Mouse (Mus musculus) heart, embryonic 15.5 days (tissue): Measurements from ENCODE around the gene Gm20695. TPM values are rescaled to one million over a fixed set of nuclear protein-coding genes. Genes with fewer than 3 reads are reported as not detected.

Experiments used
- ATAC-seq: fragments of 200-750 bp; cut with Nextera tagmentation; replicated peaks from 2 replicates; pipeline ENCODE4 v1.8.0; 2017; ENCODE audit warnings: low read depth, moderate TSS enrichment; ENCODE audit not compliant: insufficient number of reproducible peaks, insufficient read depth, low FRiP score
- H3K27ac ChIP-seq: fragments of 300-500 bp; sonication (generic); 2 replicates; pipeline ENCODE4 v1.5.1; 2015; ENCODE audit warnings: mild to moderate bottlenecking, inconsistent platforms
- H3K27me3 ChIP-seq: fragments of 300-500 bp; sonication (generic); 2 replicates; pipeline ENCODE4 v1.6.1; 2015; ENCODE audit warnings: inconsistent platforms
- H3K36me3 ChIP-seq: fragments of 300-500 bp; sonication (generic); 2 replicates; pipeline ENCODE4 v1.6.1; 2015; ENCODE audit warnings: mild to moderate bottlenecking, inconsistent platforms
- H3K4me1 ChIP-seq: fragments of 300-500 bp; sonication (generic); replicated peaks from 2 replicates; pipeline ENCODE4 v1.6.1; 2015; ENCODE audit warnings: inconsistent platforms
- H3K4me2 ChIP-seq: fragments of 300-500 bp; sonication (generic); 2 replicates; pipeline ENCODE4 v1.6.1; 2015; ENCODE audit warnings: inconsistent platforms, mild to moderate bottlenecking, moderate library complexity
- H3K4me3 ChIP-seq: fragments of 300-500 bp; sonication (generic); 2 replicates; pipeline ENCODE4 v1.5.1; 2015; ENCODE audit warnings: mild to moderate bottlenecking, inconsistent platforms
- H3K9ac ChIP-seq: fragments of 300-500 bp; sonication (generic); 2 replicates; pipeline ENCODE4 v1.6.1; 2015; ENCODE audit warnings: mild to moderate bottlenecking, inconsistent platforms
- H3K9me3 ChIP-seq: fragments of 300-500 bp; sonication (generic); replicated peaks from 2 replicates; pipeline ENCODE4 v1.6.1; 2016; ENCODE audit warnings: inconsistent platforms
- WGBS: fragments of 180-500 bp; shearing (Covaris S2); methylation state at CpG from one replicate; pipeline ENCODE4 v1.1.7; 2015; ENCODE audit warnings: mixed read lengths; 5-methylcytosine and 5-hydroxymethylcytosine counted together
- polyA plus RNA-seq: library from polyadenylated mRNA; unstranded; fragments of >200 nt; fragmentation: Nextera tagmentation; extraction: Ambion mirVana; gene quantifications from 2 replicates; pipeline ENCODE4 v1.2.1, GENCODE M21; 2015

Gene Gm20695
- polyA plus RNA-seq, 1 experiment from 2014 or later, result 0.58 TPM

DNA sequence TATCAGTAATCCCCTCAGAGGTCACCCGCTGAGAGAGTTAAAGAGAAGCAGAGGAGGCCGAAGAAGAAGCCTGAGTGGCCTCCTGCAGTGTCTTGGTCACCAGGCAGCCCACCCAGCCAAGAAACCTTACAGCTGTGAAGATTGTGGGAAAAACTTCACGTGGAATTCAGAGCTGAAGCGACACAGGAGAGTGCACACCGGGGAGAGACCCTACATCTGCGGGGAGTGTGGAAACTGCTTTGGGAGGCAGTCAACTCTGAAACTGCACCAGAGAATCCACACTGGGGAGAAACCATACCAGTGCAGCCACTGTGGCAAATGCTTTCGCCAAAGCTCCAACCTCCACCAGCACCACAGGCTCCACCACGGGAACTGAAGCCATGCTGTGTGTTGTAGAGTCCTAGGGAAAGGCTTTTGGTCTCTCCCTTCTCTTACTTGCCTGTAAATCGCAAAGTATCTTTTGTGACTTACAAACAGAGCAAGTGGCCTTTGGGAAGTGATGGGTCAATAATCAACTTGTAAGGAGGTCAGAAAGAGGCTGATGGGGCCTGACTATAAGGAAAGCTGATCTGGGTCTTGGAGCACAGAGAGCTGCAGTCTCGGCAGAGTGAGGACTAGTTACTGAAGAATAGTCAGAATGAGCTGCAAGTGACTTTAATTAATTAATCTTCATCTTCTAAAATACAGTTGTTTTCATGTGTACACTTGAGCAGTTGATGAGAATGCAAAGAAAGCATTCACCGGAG, 29.8 kb upstream of the Gm20695 start:
- no peaks in the 10 kb centered on the region for H3K9me3 ChIP-seq
- H3K36me3 ChIP-seq, result no peaks in the 10 kb centered on the region
- no peak overlapping the region for H3K4me2 ChIP-seq
- no peak for ATAC-seq
- H3K9ac ChIP-seq, result no peak overlapping the region
- H3K4me3 ChIP-seq, result no peak overlapping the region
- H3K27ac ChIP-seq, result no peak overlapping the region
- no peaks in the 10 kb centered on the region for H3K27me3 ChIP-seq
- 64% methylated on average over 11 of the region's 11 CpGs for WGBS
- H3K4me1 ChIP-seq, result no peaks in the 10 kb centered on the region

GRCm38 (mm10) chr16:3855776-3856175, 28.7 kb upstream of the Gm20695 start:
- H3K9me3 ChIP-seq, result no peaks in the 10 kb centered on the region
- 75% methylated on average over 1 of the region's 1 CpGs for WGBS
- H3K4me3 ChIP-seq, result no peak overlapping the region
- H3K27me3 ChIP-seq, result no peaks in the 10 kb centered on the region
- H3K4me2 ChIP-seq, result no peak overlapping the region
- H3K4me1 ChIP-seq, result no peaks in the 10 kb centered on the region
- H3K9ac ChIP-seq, result no peak overlapping the region
- no peaks in the 10 kb centered on the region; the same call in 1 of the 2 replicates for H3K36me3 ChIP-seq
- ATAC-seq, result no peak
- H3K27ac ChIP-seq, result no peak overlapping the region

GRCm38 (mm10) chr16:3859254-3859653, 25.2 kb upstream of the Gm20695 start:
- no peak overlapping the region for H3K9ac ChIP-seq
- H3K4me1 ChIP-seq, result no peaks in the 10 kb centered on the region
- H3K27me3 ChIP-seq, result no peaks in the 10 kb centered on the region
- no peak overlapping the region for H3K27ac ChIP-seq
- H3K9me3 ChIP-seq, result no peaks in the 10 kb centered on the region
- H3K4me3 ChIP-seq, result no peak overlapping the region
- WGBS, result 85% methylated on average over 4 of the region's 4 CpGs
- no peak overlapping the region for H3K4me2 ChIP-seq
- H3K36me3 ChIP-seq, result peaks cover 11% of the 10 kb centered on the region
- ATAC-seq, result no peak

- WGBS, result 3% methylated on average over 16 of the region's 16 CpGs
These were observed 12.6 kb upstream of the Gm20695 start for GRCm38 (mm10) chr16:3871815-3872214.

GRCm38 (mm10) chr16:3872216-3873047, 12.0 kb upstream of the Gm20695 start, which contains the start of gene Naa60:
Gene Naa60 (plus strand): TSS chr16:3872375.
- Histone ChIP-seq H3K27me3 (no peaks in the 10 kb centered on the region), H3K9me3 (no peaks in the 10 kb centered on the region), H3K9ac (peak within 1 kb of the TSS; percentile 60), H3K4me3 (peak within 1 kb of the TSS; percentile 59), H3K4me1 (peaks cover 15% of the 10 kb centered on the region), H3K27ac (peak within 1 kb of the TSS; percentile 63), H3K4me2 (peak within 1 kb of the TSS; percentile 86), H3K36me3 (peaks cover 11% of the 10 kb centered on the region)
- 4% methylated on average over 47 of the region's 47 CpGs for WGBS
- peak; percentile 99 for ATAC-seq

More at GRCm38 (mm10) chr16:3871815-3872214, 12.6 kb upstream of the Gm20695 start:
- peaks cover 15% of the 10 kb centered on the region for H3K4me1 ChIP-seq
- H3K27ac ChIP-seq, result peak overlapping the region; percentile 63
- H3K4me2 ChIP-seq, result peak overlapping the region; percentile 86
- H3K9ac ChIP-seq, result peak overlapping the region; percentile 60
- H3K27me3 ChIP-seq, result no peaks in the 10 kb centered on the region
- peak overlapping the region; percentile 59 for H3K4me3 ChIP-seq
- H3K9me3 ChIP-seq, result no peaks in the 10 kb centered on the region
- ATAC-seq, result no peak
- peaks cover 11% of the 10 kb centered on the region for H3K36me3 ChIP-seq

DNA sequence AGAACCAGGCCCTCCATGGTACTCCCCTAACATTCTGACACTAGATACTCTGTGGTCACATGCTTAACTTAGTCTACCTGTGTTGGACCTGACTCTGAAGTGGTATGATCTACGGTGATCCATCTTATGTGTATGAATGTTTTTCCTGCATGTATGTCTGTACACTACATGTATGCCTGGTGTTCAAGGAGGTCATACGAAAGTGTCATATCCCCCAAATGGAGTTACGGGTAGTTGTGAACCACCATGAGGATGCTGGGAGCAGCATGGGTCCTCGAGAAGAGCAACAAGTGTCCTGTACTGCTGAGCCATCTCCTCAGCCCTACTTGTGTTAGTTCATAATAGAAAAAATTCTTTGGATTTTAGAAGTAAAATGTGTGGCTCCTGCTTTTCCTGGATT, 8.1 kb upstream of the Gm20695 start:
- Histone ChIP-seq H3K4me3 (no peak overlapping the region), H3K27me3 (no peaks in the 10 kb centered on the region), H3K36me3 (peaks cover 4% of the 10 kb centered on the region; the same call in 1 of the 2 replicates), H3K27ac (no peak overlapping the region), H3K9me3 (no peaks in the 10 kb centered on the region), H3K9ac (no peak overlapping the region), H3K4me1 (peaks cover 12% of the 10 kb centered on the region), H3K4me2 (no peak overlapping the region)
- ATAC-seq, result no peak
- 95% methylated on average over 4 of the region's 4 CpGs for WGBS

GRCm38 (mm10) chr16:3885065-3885670, 720 bp downstream of the Gm20695 start:
- H3K4me1 ChIP-seq, result peaks cover 20% of the 10 kb centered on the region
- peak overlapping the region; percentile 84 for H3K4me2 ChIP-seq
- peak; percentile 9 for ATAC-seq
- H3K36me3 ChIP-seq, result peaks cover 4% of the 10 kb centered on the region; the same call in 1 of the 2 replicates
- H3K27me3 ChIP-seq, result no peaks in the 10 kb centered on the region
- H3K4me3 ChIP-seq, result peak overlapping the region; percentile 99
- 4% methylated on average over 10 of the region's 10 CpGs for WGBS
- peak overlapping the region; percentile 96 for H3K9ac ChIP-seq
- no peaks in the 10 kb centered on the region for H3K9me3 ChIP-seq
- H3K27ac ChIP-seq, result peak overlapping the region; percentile 99

DNA sequence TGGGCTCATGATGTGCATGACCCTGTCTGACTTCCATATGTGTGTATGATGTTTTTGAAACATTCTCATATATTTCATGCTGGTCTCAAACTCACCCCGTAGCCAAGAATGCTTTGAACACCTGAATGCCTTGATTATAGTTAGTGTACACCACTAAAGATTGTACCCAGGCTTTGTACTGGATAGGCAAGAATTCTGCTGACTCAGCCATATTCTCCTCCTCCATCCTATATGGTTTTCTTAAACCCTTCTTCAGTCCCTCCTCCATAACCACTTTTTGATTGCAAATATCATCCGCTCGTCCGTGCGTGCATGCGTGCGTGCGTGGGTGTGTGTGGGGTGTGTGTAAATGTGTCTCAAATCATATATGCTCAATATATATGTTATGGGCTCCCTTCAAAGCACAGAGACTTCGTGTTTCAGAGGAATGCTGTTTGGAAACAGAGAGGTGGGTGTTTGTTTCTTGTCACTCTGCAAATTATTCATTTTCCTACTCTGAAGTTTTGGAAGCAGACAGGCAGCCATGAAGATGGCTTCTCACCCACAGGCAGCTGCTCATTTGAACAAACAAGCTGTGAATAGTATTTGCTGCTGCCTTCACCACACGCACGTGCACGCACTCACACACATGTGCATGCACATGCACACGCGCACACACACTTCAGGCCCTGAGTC, 7.3 kb downstream of the Gm20695 start:
- ATAC-seq, result no peak

DNA sequence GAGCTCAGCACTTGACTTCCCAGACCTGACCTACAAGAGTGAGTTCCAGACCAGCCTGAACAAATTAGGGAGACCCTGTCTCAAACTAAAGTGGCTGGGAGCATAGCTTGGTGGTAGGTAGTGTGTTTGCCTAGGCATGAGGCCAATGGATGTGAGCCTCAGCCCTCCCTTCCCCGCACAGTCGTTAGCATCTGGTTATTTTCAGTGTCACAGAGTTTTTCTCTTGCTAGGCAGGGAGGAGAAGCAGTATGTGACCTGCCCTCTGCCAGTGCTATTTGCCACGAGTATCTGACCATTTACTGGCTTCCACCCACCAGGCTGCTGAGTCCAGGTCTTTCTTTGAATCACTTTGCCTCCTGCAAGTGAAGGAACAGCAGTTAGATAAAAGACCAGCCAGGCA, 9.3 kb downstream of the Gm20695 start:
- 0 out of 2 replicates have a peak, but pooled peaks have one; percentile 67 for ATAC-seq
- Histone ChIP-seq H3K4me2 (no peak overlapping the region), H3K4me1 (peaks cover 9% of the 10 kb centered on the region), H3K4me3 (no peak overlapping the region), H3K27ac (peak overlapping the region; percentile 65), H3K36me3 (peaks cover 17% of the 10 kb centered on the region; the same call in 1 of the 2 replicates), H3K27me3 (no peaks in the 10 kb centered on the region), H3K9me3 (no peaks in the 10 kb centered on the region), H3K9ac (no peak overlapping the region)
- WGBS, result 16% methylated on average over 3 of the region's 3 CpGs

More for the DNA sequence above, 7.3 kb downstream of the Gm20695 start:
- H3K36me3 ChIP-seq, result no peaks in the 10 kb centered on the region; the same call in 1 of the 2 replicates
- peaks cover 12% of the 10 kb centered on the region for H3K4me1 ChIP-seq
- H3K4me3 ChIP-seq, result no peak overlapping the region
- H3K27ac ChIP-seq, result no peak overlapping the region
- H3K9me3 ChIP-seq, result no peaks in the 10 kb centered on the region
- 86% methylated on average over 14 of the region's 14 CpGs for WGBS
- no peak overlapping the region for H3K9ac ChIP-seq
- H3K27me3 ChIP-seq, result no peaks in the 10 kb centered on the region
- no peak overlapping the region for H3K4me2 ChIP-seq

- peaks cover 32% of the 10 kb centered on the region for H3K36me3 ChIP-seq
- H3K27ac ChIP-seq, result peak overlapping the region; percentile 65
- H3K27me3 ChIP-seq, result no peaks in the 10 kb centered on the region
- no peak overlapping the region for H3K4me3 ChIP-seq
- 68% methylated on average over 9 of the region's 9 CpGs for WGBS
- H3K9ac ChIP-seq, result no peak overlapping the region
- peaks cover 9% of the 10 kb centered on the region for H3K4me1 ChIP-seq
- peak overlapping the region; percentile 3; the same call in 1 of the 2 replicates for H3K4me2 ChIP-seq
- H3K9me3 ChIP-seq, result no peaks in the 10 kb centered on the region
- ATAC-seq, result peak; percentile 47; the same call in 1 of the 2 replicates
These were observed 10.8 kb downstream of the Gm20695 start for GRCm38 (mm10) chr16:3895173-3895792.
